In genomic region chr11:63969205-63969910, GRCm38 (mm10) we compare ENCODE assay signal across 10 mouse cellular contexts. TPM values are rescaled to one million over a fixed set of nuclear protein-coding genes. Genes with fewer than 3 reads are reported as not detected.
DNase-seq lines count a peak whose midpoint lies in the region; ATAC-seq and TF ChIP-seq lines count a peak whose summit lies in the region.
"Had no signal": no experiment of that assay in that cellular context is flagged by ENCODE, and none has a peak within 500 bp of the region (broad histone marks: within the 10 kb centered on the region; RNA-seq: fewer than 3 reads in every experiment).

No protein-coding gene starts in this region.

- TF ChIP-seq POLR2A in liver, adult 2 months (IDR thresholded peaks at IDR 0.05; ENCODE audit: extremely low read depth, insufficient read depth, low read length), result no peak

- intact Hi-C loops in left cerebral cortex, postnatal 14 days (cut with DNase I), result no loop called here
- intact Hi-C loops in left cerebral cortex, adult 2 months (cut with DNase I), result no loop called here

- H3K27ac ChIP-seq in left cerebral cortex, adult 2 months, result no peak overlapping the region
- H3K27ac ChIP-seq in forebrain, embryonic 16.5 days (ENCODE audit: low read length), result no peak overlapping the region
- H3K27ac ChIP-seq in liver, adult 2 months (replicated peaks; ENCODE audit: insufficient read depth, low read depth, low read length), result no peak overlapping the region
- H3K27ac ChIP-seq: heart, embryonic 13.5 days had no signal

- H3K4me2 ChIP-seq in forebrain, embryonic 16.5 days (ENCODE audit: low read length), result no peak overlapping the region
- H3K4me2 ChIP-seq: heart, embryonic 13.5 days had no signal

- H3K9me3 ChIP-seq in forebrain, embryonic 16.5 days (ENCODE audit: control insufficient read depth, low read length), result no peaks in the 10 kb centered on the region
- H3K9me3 ChIP-seq: heart, embryonic 13.5 days had no signal

- H3K4me1 ChIP-seq in forebrain, embryonic 16.5 days (replicated peaks; ENCODE audit: control insufficient read depth, insufficient read depth, low read length), result peaks cover 23% of the 10 kb centered on the region
- H3K4me1 ChIP-seq in liver, adult 2 months (ENCODE audit: control insufficient read depth, insufficient read depth, low read length), result no peaks in the 10 kb centered on the region

- no peaks in the 10 kb centered on the region for H3K27me3 ChIP-seq in forebrain, embryonic 16.5 days (replicated peaks; ENCODE audit: control insufficient read depth, insufficient read depth, low read length)
- no peaks in the 10 kb centered on the region for H3K27me3 ChIP-seq in liver, adult 2 months (ENCODE audit: control insufficient read depth, insufficient read depth, low read length)
- H3K27me3 ChIP-seq: heart, embryonic 13.5 days had no signal

- TF ChIP-seq CTCF in left cerebral cortex, adult 2 months (IDR thresholded peaks at IDR 0.05), result no peak
- no peak for TF ChIP-seq CTCF in liver, adult 2 months (IDR thresholded peaks at IDR 0.05; ENCODE audit: low read depth, low read length)

- WGBS in forebrain, embryonic 16.5 days, result 9% methylated on average over 11 of the region's 11 CpGs
- WGBS in liver, adult 2 months, result 79% methylated on average over 11 of the region's 11 CpGs

- H3K4me3 ChIP-seq in left cerebral cortex, adult 2 months, result no peak overlapping the region
- no peak overlapping the region for H3K4me3 ChIP-seq in forebrain, embryonic 16.5 days (replicated peaks; ENCODE audit: low read length)
- no peak overlapping the region for H3K4me3 ChIP-seq in liver, adult 2 months (ENCODE audit: insufficient read depth, low read depth, low read length)
- H3K4me3 ChIP-seq: heart, embryonic 13.5 days had no signal

- ATAC-seq in forebrain, embryonic 16.5 days, result peak; percentile 82
- ATAC-seq in inflammation-experienced regulatory T-cells, adult 6 months, result no peak

- H3K36me3 ChIP-seq in forebrain, embryonic 16.5 days (ENCODE audit: control insufficient read depth, insufficient read depth), result no peaks in the 10 kb centered on the region
- H3K36me3 ChIP-seq in liver, adult 2 months (ENCODE audit: control insufficient read depth, insufficient read depth, low read length), result peaks cover 2% of the 10 kb centered on the region; the same call in 1 of the 2 replicates

- peak; percentile 9 to 33 for DNase-seq in left cerebral cortex, postnatal 14 days (ENCODE audit: low spot score in 2 of 2)
- DNase-seq in left cerebral cortex, adult 2 months (ENCODE audit: extremely low spot score in 1 of 2, low spot score in 2 of 2), result no peak
- DNase-seq in liver, adult 2 months (ENCODE audit: extremely low read depth, low read depth, low spot score), result peak; percentile 59
- DNase-seq in retina, postnatal 1 day, result peak; percentile 41
- DNase-seq in adrenal gland, postnatal 14 days, result no peak
- no peak for DNase-seq in heart, adult 11 months
- DNase-seq: cerebellum, adult 11-12 months had no signal

- H3K9ac ChIP-seq in forebrain, embryonic 16.5 days (replicated peaks; ENCODE audit: low read depth, low read length), result no peak overlapping the region
- no peak overlapping the region for H3K9ac ChIP-seq in liver, adult 2 months (ENCODE audit: low read depth, low read length)
- H3K9ac ChIP-seq: heart, embryonic 13.5 days had no signal

- no peaks in the 10 kb centered on the region for H3K79me2 ChIP-seq in liver, adult 2 months (ENCODE audit: control insufficient read depth, insufficient read depth, low read length)

RNA-seq across cellular contexts. Expression of gene Hs3st3b1, which starts 47.3 kb away (rescaled TPM):
- 1 to 10 TPM in 1 of 2 experiments, under 1 TPM in 1; 0.87 to 1.3 TPM for total RNA-seq in left cerebral cortex, postnatal 14 days (2021)
- total RNA-seq in left cerebral cortex, adult 2 months (2021), result 1 to 10 TPM; 1.1 to 1.2 TPM
- polyA plus RNA-seq in forebrain, embryonic 16.5 days (2015; fragmentation: Nextera tagmentation; extraction: Ambion mirVana), result 3.9 and 4.5 TPM in 2 replicates
- total RNA-seq in liver, adult 2 months (2014; rRNA removed), result 38.5 and 45.6 TPM in 2 replicates
- polyA plus RNA-seq in liver, adult 2 months (2012; rRNA removed), result 57.5 and 57.7 TPM in 2 replicates
- polyA plus RNA-seq in inflammation-experienced regulatory T-cells, adult 6 months (2017; shearing (Covaris generic)), result 1 to 10 TPM; 3.8 to 5.8 (median 3.8) TPM
- 3.0 and 7.4 TPM in 2 replicates for total RNA-seq in adrenal gland, postnatal 14 days (2021)

Comparison
In these comparisons a context has a peak if more than half of its experiments do, and no peak if none do; other contexts are left out.
1. DNase-seq: peak in left cerebral cortex, postnatal 14 days (2 of 2), liver, adult 2 months (single experiment) and retina, postnatal 1 day (single experiment); none in left cerebral cortex, adult 2 months (0 of 2), adrenal gland, postnatal 14 days (single experiment) and heart, adult 11 months (single experiment).